In the genomic region with DNA sequence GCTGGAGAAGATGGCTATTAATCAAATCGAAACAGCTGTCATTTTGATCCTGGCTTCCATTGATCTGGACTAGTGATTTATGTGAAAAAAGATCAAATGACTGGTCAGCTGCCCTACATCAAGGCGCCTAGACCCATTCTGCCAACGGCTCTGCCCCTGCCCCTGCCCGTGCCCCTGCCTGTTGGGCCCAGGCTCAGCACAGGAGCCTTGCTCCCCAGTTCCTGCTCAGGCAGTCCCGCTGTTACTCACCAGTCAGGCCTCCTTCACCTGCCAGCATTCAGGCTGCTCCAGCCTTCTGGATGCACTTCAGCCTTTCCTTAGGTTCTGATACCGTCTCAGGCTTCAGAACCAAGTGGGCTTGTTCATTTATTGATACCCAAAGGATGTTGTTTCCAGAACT, we compare ENCODE assay signal across 19 mouse cellular contexts. TPM values are rescaled to one million over a fixed set of nuclear protein-coding genes. Genes with fewer than 3 reads are reported as not detected.
DNase-seq lines count a peak whose midpoint lies in the region; ATAC-seq and TF ChIP-seq lines count a peak whose summit lies in the region.
"Had no signal": no experiment of that assay in that cellular context is flagged by ENCODE, and none has a peak within 500 bp of the region (broad histone marks: within the 10 kb centered on the region; RNA-seq: fewer than 3 reads in every experiment).

No protein-coding gene starts in this region.

- no peaks in the 10 kb centered on the region for H3K9me3 ChIP-seq in heart, embryonic 13.5 days
- H3K9me3 ChIP-seq in liver, postnatal 0 days (ENCODE audit: low read length) = no peaks in the 10 kb centered on the region
- H3K9me3 ChIP-seq: G1E; hindbrain, embryonic 15.5 days had no signal

- no peak overlapping the region for H3K27ac ChIP-seq in heart, embryonic 13.5 days (replicated peaks)
- peak overlapping the region; percentile 88 for H3K27ac ChIP-seq in liver, postnatal 0 days (ENCODE audit: low read depth)
- H3K27ac ChIP-seq: hindbrain, embryonic 15.5 days; layer of hippocampus, adult 2 months had no signal

- DNase-seq in adrenal gland, adult 2 months = peak; percentile 49
- DNase-seq in adrenal gland, postnatal 4 days (ENCODE audit: low spot score in 2 of 2) = no peak
- no peak for DNase-seq in heart, adult 8-10 months (ENCODE audit: low spot score)
- DNase-seq in kidney, postnatal 14 days = peak; percentile 8
- no peak for DNase-seq in kidney, postnatal 4 days
- no peak for DNase-seq in liver, postnatal 0 days
- DNase-seq in frontal cortex, postnatal 10 days (ENCODE audit: low spot score in 2 of 2) = no peak
- DNase-seq: adrenal gland, postnatal 36 days; cerebellum, adult 8-10 months; heart, adult 11 months; retina, postnatal 1 day had no signal

- TF ChIP-seq EP300 in liver, postnatal 0 days (IDR thresholded peaks at IDR 0.05; ENCODE audit: low read depth) = no peak; the same call in 1 of the 2 replicates

- H3K4me2 ChIP-seq in heart, embryonic 13.5 days = no peak overlapping the region
- H3K4me2 ChIP-seq in liver, postnatal 0 days (ENCODE audit: low read depth, low read length) = no peak overlapping the region
- H3K4me2 ChIP-seq: hindbrain, embryonic 15.5 days; midbrain, embryonic 11.5 days had no signal

- H3K9ac ChIP-seq in heart, embryonic 13.5 days = peak overlapping the region; percentile 45; the same call in 1 of the 2 replicates
- H3K9ac ChIP-seq in liver, postnatal 0 days (replicated peaks) = no peak overlapping the region
- H3K9ac ChIP-seq: hindbrain, embryonic 15.5 days had no signal

- H3K4me1 ChIP-seq in heart, embryonic 13.5 days = peaks cover 90% of the 10 kb centered on the region
- peaks cover 47% of the 10 kb centered on the region for H3K4me1 ChIP-seq in liver, postnatal 0 days (ENCODE audit: insufficient read depth)

- TF ChIP-seq CTCF in liver, postnatal 0 days (IDR thresholded peaks at IDR 0.05; ENCODE audit: low read depth) = no peak

- ATAC-seq in heart, embryonic 13.5 days (ENCODE audit: extremely low read depth, insufficient number of reproducible peaks, low FRiP score, low TSS enrichment) = no peak
- peak; percentile 30; the same call in 1 of the 2 replicates for ATAC-seq in liver, postnatal 0 days
- ATAC-seq: activated CD4-positive, CD25-positive, alpha-beta regulatory T cell, adult 4 months; forebrain, embryonic 16.5 days; intestine, embryonic 16.5 days had no signal

- peaks cover 24% of the 10 kb centered on the region for H3K36me3 ChIP-seq in heart, embryonic 13.5 days
- H3K36me3 ChIP-seq in liver, postnatal 0 days (replicated peaks; ENCODE audit: insufficient read depth, low read length) = no peaks in the 10 kb centered on the region
- H3K36me3 ChIP-seq: G1E; hindbrain, embryonic 15.5 days had no signal

- H3K27me3 ChIP-seq in heart, embryonic 13.5 days (replicated peaks) = no peaks in the 10 kb centered on the region; the same call in 1 of the 2 replicates
- 0 out of 2 replicates have a peak, but pooled peaks cover 5% of the 10 kb centered on the region for H3K27me3 ChIP-seq in liver, postnatal 0 days (ENCODE audit: insufficient read depth, low read length)
- H3K27me3 ChIP-seq: hindbrain, embryonic 15.5 days had no signal

- no peak overlapping the region for H3K4me3 ChIP-seq in heart, embryonic 13.5 days
- no peak overlapping the region for H3K4me3 ChIP-seq in liver, postnatal 0 days (ENCODE audit: low read depth, low read length)
- H3K4me3 ChIP-seq: hindbrain, embryonic 15.5 days; layer of hippocampus, adult 2 months had no signal

- WGBS in heart, embryonic 13.5 days = 86% methylated on average over 6 of the region's 6 CpGs
- WGBS in liver, postnatal 0 days (ENCODE audit: insufficient replicate concordance) = 69% methylated on average over 6 of the region's 6 CpGs

RNA-seq across cellular contexts. Expression of a gene that starts 8.9 kb away (rescaled TPM):
- total RNA-seq in adrenal gland, adult 2 months (2021) = 100 to 1,000 TPM in 1 of 2 experiments, 10 to 100 TPM in 1; 48.7 to 154 TPM
- 71.0 and 106 TPM in 2 replicates for polyA plus RNA-seq in adrenal gland, adult 2 months (2012; rRNA removed)
- total RNA-seq in adrenal gland, postnatal 4 days (2021) = 10 to 100 TPM; 52.3 to 55.3 TPM
- 8.6 and 8.8 TPM in 2 replicates for polyA plus RNA-seq in heart, embryonic 13.5 days (2015; fragmentation: Nextera tagmentation; extraction: Ambion mirVana)
- total RNA-seq in heart, adult 8-10 months (2022) = 10 to 100 TPM; 23.7 to 44.2 (median 32.3) TPM
- polyA plus RNA-seq in liver, postnatal 0 days (2015; fragmentation: Nextera tagmentation; extraction: Ambion mirVana) = 2.5 and 3.2 TPM in 2 replicates
- total RNA-seq: G1E had no signal
- polyA plus RNA-seq: activated CD4-positive, CD25-positive, alpha-beta regulatory T cell, adult 4 months; G1E had no signal

Comparison
In these comparisons a context has a peak if more than half of its experiments do, and no peak if none do; other contexts are left out.
1. DNase-seq: peak in adrenal gland, adult 2 months (single experiment) and kidney, postnatal 14 days (single experiment); none in adrenal gland, postnatal 4 days (0 of 2), heart, adult 8-10 months (single experiment), kidney, postnatal 4 days (0 of 2), liver, postnatal 0 days (single experiment) and frontal cortex, postnatal 10 days (0 of 2).